Mouse (Mus musculus) NIH3T3 (cell line): ENCODE measurements around the gene Fam20a.

Experiments
- DNase-seq: peaks from one replicate; pipeline ENCODE4 v3.0.0-alpha.2; 2012; ENCODE audit warnings: low read depth

Fam20a gene

GRCm38 (mm10) chr11:109652505-109652904, 69.6 kb downstream of the Fam20a start:
- no peak for DNase-seq

DNA sequence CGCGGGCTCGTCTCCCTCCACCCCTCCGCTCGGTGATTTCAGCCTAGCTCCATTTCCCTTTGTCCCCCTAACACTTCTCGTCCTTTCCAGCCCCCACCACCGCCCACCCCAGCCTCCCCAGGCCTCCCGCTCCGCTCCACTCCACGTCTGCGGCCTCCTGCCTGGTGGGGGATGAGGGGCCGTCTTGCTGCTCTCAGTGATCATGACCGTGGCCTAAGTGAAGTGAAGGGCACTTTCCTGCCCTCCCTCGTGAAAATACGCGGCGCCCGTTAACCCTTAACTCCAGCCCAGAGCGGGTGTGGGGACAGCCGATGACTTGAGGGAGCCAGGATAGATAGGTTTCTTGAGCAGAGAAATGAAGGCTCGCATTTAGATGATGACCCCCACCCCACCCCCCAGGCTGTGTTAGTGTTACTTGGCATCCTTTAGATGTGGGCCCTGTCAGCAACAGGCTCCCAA, 70.5 kb downstream of the Fam20a start:
- DNase-seq, result peak; percentile 30

DNA sequence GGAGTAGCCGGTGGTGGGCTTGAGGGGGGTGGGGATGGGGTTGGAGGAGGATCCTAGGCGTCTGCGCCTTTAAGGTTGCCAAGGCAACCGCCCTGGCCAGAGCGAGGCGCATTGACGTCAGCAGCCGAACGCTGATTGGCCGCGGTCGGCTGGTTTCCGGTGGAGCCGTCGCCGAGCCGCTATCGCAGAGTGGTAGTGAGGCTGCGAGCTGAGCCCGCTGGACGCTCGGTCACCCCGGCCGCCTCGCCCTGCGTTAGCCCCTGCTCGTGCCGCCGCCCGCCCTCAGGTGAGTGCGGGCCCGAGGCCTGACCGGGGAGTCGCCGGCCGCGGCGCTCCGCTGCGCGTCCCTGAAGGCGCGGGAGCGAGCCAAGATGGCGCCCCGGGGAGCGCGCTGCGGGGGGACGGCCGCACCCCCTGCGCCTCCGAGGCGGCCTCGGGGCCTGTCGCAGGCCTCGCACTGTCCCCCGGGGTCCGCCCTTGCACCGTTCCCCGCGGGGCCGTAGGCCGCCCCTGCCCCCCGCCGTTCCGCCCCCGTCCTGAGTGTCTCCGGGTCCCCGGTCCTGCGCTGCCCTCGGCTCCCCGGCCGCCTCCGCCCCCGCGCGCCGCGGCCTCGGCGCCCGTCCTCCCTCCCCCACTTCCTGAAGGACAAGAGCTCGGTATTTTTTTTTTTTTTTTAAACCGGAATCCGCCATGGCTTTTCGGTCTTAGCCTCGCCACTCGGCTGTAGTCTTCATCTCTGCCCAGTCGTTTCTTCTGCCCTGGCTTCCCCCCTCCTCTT, 71.1 kb downstream of the Fam20a start:
- peak; percentile 95 for DNase-seq

DNA sequence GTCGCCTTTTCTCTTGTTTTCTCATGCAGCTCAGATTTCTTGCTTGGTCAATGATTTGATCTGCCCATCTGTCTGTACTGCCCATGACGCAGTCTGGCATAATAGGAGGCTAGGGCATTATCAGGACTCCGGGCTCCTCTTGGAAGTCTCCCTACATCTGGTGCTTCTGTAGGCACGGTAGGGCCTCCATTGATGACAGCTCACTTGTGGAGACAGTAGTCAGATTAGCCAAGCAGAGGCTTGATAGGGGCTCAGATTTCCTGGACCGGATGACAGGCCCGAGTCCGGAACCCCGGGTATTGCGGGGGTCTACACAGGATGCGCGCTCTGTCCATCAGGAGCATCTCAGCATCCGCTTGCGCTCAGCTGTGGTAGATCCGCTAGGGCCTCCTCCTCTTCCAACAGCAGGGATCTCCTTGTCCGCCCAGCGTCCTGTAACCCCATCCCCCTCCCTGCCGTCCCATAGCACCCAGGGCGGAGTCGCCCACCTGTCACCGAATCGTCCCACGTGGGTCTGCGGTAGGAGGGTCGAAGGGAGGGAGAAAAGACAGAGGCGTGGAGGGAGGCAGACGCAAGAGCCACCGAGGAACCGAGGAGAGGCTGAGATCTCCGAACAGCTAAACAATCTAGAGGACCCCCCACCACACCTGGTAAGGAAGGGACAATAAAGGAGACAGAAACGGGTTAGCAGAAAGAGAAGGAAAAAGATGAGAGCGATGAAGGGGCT, 71.9 kb downstream of the Fam20a start:
- peak; percentile 71 for DNase-seq

DNA sequence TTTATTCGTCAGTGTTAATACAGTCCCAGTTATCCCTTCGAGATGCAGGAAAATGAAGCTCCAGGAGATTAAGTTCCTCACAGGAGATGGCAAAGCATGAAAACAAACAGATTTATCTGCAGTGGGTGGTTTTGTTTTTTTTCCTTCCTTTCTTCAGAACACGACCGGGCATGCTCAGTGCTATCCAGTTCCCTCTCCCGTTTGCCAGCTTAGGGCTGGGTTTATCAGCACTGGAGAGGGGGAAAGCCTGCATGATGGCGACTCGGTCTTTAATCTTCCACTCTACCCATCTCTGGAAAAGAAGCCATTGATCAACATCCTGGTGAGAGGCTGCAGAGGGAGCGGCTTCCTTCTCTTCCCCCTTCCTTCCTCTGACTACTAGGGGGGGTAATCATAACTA, 72.9 kb downstream of the Fam20a start, which contains the start of gene Prkar1a:
TSS of gene Prkar1a (plus strand) at position 200 of the 400 bp plus-strand sequence.
- DNase-seq, result no peak

GRCm38 (mm10) chr11:109648510-109648909, 73.6 kb downstream of the Fam20a start:
- DNase-seq, result no peak

GRCm38 (mm10) chr11:109641498-109642222, 80.4 kb downstream of the Fam20a start:
- peak; percentile 77 for DNase-seq

GRCm38 (mm10) chr11:109635871-109636395, 86.1 kb downstream of the Fam20a start:
- DNase-seq, result peak; percentile 59

- DNase-seq, result no peak
These were observed 87.2 kb downstream of the Fam20a start for GRCm38 (mm10) chr11:109634928-109635327.

DNA sequence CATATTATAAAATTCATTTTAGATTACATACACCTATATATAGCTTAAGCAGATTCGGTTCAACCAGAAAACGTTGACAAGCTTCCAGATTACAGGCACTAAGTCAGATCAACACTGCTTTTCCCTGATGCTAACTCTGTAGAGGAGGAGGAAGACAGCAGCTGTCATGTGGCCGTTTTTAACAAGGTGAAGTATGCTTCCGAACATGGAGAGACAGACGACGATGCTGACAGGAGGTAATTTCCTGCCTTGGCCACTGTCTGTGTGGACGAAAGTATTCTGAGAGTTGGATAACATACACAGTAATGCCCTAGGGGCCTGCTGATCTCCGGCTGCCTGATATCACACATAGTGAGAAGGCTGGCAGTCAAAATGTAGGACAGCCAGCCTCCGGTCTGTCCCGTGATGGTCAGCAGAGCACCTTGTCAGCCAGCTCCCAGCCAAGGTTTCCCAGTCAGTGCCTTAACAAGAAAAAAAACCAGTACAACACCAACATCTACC, 93.0 kb downstream of the Fam20a start:
- DNase-seq, result no peak

DNA sequence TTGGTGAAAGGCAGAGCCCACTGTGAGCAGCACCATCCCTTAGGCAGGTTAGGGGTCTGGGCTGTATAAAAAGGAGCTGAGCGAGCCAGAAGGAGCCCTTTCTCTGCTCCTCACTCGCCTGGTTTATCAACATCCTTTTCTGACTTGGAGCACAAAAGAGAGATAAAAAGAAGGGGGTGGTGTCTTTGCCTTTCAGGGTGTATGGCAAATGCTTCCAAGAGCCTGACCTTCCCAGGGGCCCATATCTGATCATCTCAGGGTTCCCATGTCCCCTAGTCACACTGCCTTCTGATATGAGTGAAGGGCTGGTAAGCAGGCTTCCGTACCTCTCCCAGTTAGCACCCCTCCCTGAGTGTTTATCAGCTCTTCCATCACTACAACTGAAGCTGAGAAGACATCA, 94.0 kb downstream of the Fam20a start:
- DNase-seq, result no peak

DNA sequence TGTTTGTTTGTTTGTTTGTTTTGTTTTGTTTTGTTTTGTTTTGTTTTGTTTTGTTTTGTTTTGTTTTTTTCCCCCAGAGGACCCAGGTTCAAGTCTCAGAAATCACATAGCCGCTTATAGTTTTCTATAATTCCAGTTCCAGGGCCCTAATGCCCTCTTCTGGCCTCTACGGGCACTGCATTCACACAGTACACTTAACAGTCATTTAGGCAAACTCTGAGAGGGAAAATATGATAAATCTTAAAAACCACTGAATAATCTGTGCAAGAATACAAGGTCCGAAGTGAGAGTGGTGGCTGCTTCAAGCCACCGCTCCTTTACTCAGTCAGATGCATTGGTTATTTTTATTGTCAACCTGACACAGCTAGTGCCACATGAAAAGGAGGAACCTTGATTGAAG, 94.4 kb downstream of the Fam20a start:
- peak; percentile 51 for DNase-seq

GRCm38 (mm10) chr11:109623238-109623637, 98.8 kb downstream of the Fam20a start:
- no peak for DNase-seq

- DNase-seq, result no peak
These were observed 99.5 kb downstream of the Fam20a start for GRCm38 (mm10) chr11:109622518-109623037.

GRCm38 (mm10) chr11:109621183-109621582, 100.9 kb downstream of the Fam20a start:
- DNase-seq, result peak; percentile 87

DNA sequence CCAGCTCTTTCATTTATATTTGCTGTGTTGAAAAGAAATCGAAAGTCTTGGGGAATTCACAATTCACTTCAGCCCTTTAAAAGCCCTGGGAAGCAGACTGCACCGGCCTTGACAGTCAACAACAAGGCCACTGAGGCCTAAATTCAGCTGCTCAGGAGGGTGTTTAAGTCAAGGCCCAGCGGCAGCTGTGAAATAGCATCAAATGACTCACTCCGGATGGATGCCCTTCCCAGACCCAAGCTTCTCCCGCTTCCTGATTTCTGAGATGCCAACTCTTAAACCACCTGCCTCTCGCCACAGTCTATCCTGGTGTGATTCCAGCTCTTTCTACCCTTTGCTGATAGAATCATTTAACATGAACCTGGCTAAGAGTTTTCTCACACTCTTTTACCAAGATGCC, 101.7 kb downstream of the Fam20a start:
- DNase-seq, result no peak
